Mouse (Mus musculus) testis, adult 10 weeks (tissue): ENCODE measurements around the gene Rnf113a1. TPM values are rescaled to one million over a fixed set of nuclear protein-coding genes. Genes with fewer than 3 reads are reported as not detected.

Source experiments
- polyA plus RNA-seq: library from polyadenylated mRNA; stranded (reverse); fragments of 350-450 nt; fragmentation: Illumina TruSeq; extraction: RNeasy Lipid Tissue Mini Kit (QIAGEN cat#74804); gene quantifications from one replicate; pipeline ENCODE4 v1.2.3, GENCODE M21; 2014; ENCODE audit warnings: low read depth, low replicate concordance

Gene Rnf113a1
- polyA plus RNA-seq = not detected

DNA sequence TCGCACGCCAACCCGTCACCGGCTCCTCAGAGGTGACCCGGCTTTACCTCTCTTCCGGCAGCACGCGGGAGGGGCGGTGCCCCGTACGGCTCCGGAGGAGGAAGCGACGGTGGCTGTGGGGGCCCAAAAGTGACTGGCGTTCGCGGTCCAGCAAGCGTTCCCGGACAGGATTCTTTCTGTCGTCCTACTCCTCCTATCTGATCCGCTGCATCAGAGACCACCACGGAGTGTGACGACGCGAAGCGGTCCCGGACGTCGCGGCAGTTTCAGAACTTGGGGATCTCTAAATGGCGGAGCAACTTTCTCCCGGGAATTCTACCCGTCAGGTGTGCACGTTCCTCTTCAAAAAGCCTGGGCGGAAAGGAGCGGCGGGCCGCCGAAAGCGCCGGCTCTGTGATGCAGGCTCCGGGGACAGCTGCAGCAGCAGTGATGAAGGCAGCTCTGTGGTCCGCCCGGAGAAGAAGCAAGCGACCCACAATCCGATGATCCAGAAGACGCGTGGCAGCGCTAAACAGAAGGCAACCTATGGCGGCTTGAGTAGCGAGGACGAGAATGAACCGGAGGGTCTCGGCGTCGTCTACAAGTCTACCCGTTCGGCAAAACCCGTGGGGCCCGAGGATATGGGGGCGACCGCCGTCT, at the start of gene Rnf113a1, which contains the start of gene Ndufa1:
Rnf113a1 (plus strand) TSS at position 141 of the 639 bp plus-strand sequence.
Ndufa1 (minus strand) TSS at position 59 of the 639 bp plus-strand sequence.

GRCm38 (mm10) chrX:37168742-37169141, 22.3 kb upstream of the Rnf113a1 start, which contains the start of gene Akap14:
Gene Akap14 (minus strand): TSS chrX:37168842.

GRCm38 (mm10) chrX:37210941-37211340, 19.9 kb downstream of the Rnf113a1 start, which contains the start of gene Gm9:
Gene Gm9 (minus strand): TSS chrX:37211041.

GRCm38 (mm10) chrX:37222158-37222557, 31.1 kb downstream of the Rnf113a1 start, which contains the start of gene Rhox1:
Gene Rhox1 (minus strand): TSS chrX:37222258.

Other genes with a start within 250 kb of the Rnf113a1 start
- gene Sept6, start 199.5 kb upstream of the Rnf113a1 start, polyA plus RNA-seq = 33.8 TPM
- gene Sowahd, start 142.4 kb upstream of the Rnf113a1 start, polyA plus RNA-seq = 1.3 TPM
- 57.6 TPM for gene Rpl39, start 105.8 kb upstream of the Rnf113a1 start, polyA plus RNA-seq
- gene Upf3b, start 80.9 kb upstream of the Rnf113a1 start, polyA plus RNA-seq = 46.5 TPM
- gene Nkap, start 64.5 kb upstream of the Rnf113a1 start, polyA plus RNA-seq = 3.8 TPM
- gene Akap14, start 22.4 kb upstream of the Rnf113a1 start, polyA plus RNA-seq = 29.0 TPM
- gene Ndufa1, start 82 bp upstream of the Rnf113a1 start, polyA plus RNA-seq = 57.3 TPM
- 14.8 TPM for gene Gm9, start 19.8 kb downstream of the Rnf113a1 start, polyA plus RNA-seq
- not detected for gene Rhox1, start 31.0 kb downstream of the Rnf113a1 start, polyA plus RNA-seq
- gene Rhox2a, start 53.7 kb downstream of the Rnf113a1 start, polyA plus RNA-seq = 0.46 TPM
- gene Rhox3a, start 58.7 kb downstream of the Rnf113a1 start, polyA plus RNA-seq = 0.25 TPM
- not detected for gene Rhox4a, start 74.1 kb downstream of the Rnf113a1 start, polyA plus RNA-seq
- 2.3 TPM for gene Rhox3a2, start 188.8 kb downstream of the Rnf113a1 start, polyA plus RNA-seq
- gene Rhox4a2, start 199.6 kb downstream of the Rnf113a1 start, polyA plus RNA-seq = not detected
- not detected for gene Rhox2b, start 220.8 kb downstream of the Rnf113a1 start, polyA plus RNA-seq
- gene Rhox4b, start 241.2 kb downstream of the Rnf113a1 start, polyA plus RNA-seq = not detected